Mouse (Mus musculus) hindbrain, embryonic 10.5 days (tissue): ENCODE results near the gene Etl4. TPM values are rescaled to one million over a fixed set of nuclear protein-coding genes. Genes with fewer than 3 reads are reported as not detected.
A peak's percentile ranks its signal among the peaks of the same experiment; 100 is the strongest.

Experiments
- DNase-seq: peaks from one replicate; pipeline ENCODE4 v3.0.0-alpha.2; 2017; ENCODE audit warnings: low spot score
- H3K27ac ChIP-seq: fragments of 300-500 bp; sonication (generic); 2 replicates; pipeline ENCODE4 v1.5.1; 2016; ENCODE audit warnings: mild to moderate bottlenecking, moderate library complexity
- H3K27me3 ChIP-seq: fragments of 300-500 bp; sonication (generic); 2 replicates; pipeline ENCODE4 v1.6.1; 2016; ENCODE audit warnings: mild to moderate bottlenecking; ENCODE audit not compliant: poor library complexity, insufficient read depth, severe bottlenecking
- H3K36me3 ChIP-seq: fragments of 300-500 bp; sonication (generic); 2 replicates; pipeline ENCODE4 v1.6.1; 2016; ENCODE audit warnings: mild to moderate bottlenecking, moderate library complexity
- H3K4me1 ChIP-seq: fragments of 300-500 bp; sonication (generic); replicated peaks from 2 replicates; pipeline ENCODE4 v1.6.1; 2016; ENCODE audit warnings: mild to moderate bottlenecking
- H3K4me3 ChIP-seq: fragments of 300-500 bp; sonication (generic); 2 replicates; pipeline ENCODE4 v1.5.1; 2016; ENCODE audit warnings: mild to moderate bottlenecking, moderate library complexity
- H3K9me3 ChIP-seq: fragments of 300-500 bp; sonication (generic); 2 replicates; pipeline ENCODE4 v1.6.1; 2016; ENCODE audit warnings: mild to moderate bottlenecking, moderate library complexity
- WGBS: fragments of 180-500 bp; shearing (Covaris S2); methylation state at CpG from one replicate; pipeline ENCODE4 v1.1.7; 2016; 5-methylcytosine and 5-hydroxymethylcytosine counted together
- polyA plus RNA-seq: library from polyadenylated mRNA; unstranded; fragments of >200 nt; fragmentation: Nextera tagmentation; extraction: Ambion mirVana; gene quantifications from 2 replicates; pipeline ENCODE4 v1.2.1, GENCODE M21; 2016

Gene Etl4
- polyA plus RNA-seq, 1 experiment from 2014 or later: 17.8 TPM

DNA sequence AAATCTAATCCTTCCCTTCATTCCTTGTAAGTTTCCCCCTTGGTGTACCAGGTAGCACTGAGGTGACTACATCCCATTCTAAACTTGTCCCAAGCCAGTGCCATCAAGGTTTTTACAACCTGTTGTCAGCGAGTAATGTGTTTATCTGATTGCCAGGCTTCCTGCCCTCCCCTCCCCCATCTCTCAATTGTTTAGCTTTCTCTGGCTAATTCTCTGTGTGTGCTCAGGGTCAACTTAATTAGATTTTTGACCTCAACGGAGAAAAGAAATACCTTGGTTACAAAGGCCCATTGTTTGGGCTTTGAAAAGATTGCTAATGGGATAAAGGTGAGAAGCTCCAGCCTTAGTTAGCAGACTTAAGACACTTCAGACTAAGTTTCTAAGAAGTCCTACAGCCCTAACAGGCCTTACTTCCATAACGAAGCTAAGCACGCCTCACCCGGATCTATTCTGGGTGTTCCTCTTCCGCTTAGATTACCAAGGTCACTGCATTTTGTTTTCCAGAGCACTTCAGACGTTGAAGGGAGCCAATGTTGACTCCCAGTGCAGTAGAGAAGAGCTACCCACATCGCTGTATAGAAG lies 586.7 kb downstream of the Etl4 start:
- DNase-seq: no peak
- Histone ChIP-seq H3K4me1 (peaks cover 6% of the 10 kb centered on the region; the same call in 1 of the 2 replicates), H3K36me3 (no peaks in the 10 kb centered on the region), H3K9me3 (peaks cover 13% of the 10 kb centered on the region), H3K27ac (no peak overlapping the region), H3K4me3 (no peak overlapping the region), H3K27me3 (no peaks in the 10 kb centered on the region)
- WGBS: 44% methylated on average over 8 of the region's 8 CpGs

- H3K36me3 ChIP-seq: no peaks in the 10 kb centered on the region
- DNase-seq: no peak
- peaks cover 11% of the 10 kb centered on the region; the same call in 1 of the 2 replicates for H3K4me1 ChIP-seq
- no peak overlapping the region for H3K4me3 ChIP-seq
- H3K9me3 ChIP-seq: no peaks in the 10 kb centered on the region
- H3K27me3 ChIP-seq: no peaks in the 10 kb centered on the region
- 55% methylated on average over 6 of the region's 6 CpGs for WGBS
- H3K27ac ChIP-seq: no peak overlapping the region
Measured at GRCm38 (mm10) chr2:20507832-20508723, 598.5 kb downstream of the Etl4 start.

DNA sequence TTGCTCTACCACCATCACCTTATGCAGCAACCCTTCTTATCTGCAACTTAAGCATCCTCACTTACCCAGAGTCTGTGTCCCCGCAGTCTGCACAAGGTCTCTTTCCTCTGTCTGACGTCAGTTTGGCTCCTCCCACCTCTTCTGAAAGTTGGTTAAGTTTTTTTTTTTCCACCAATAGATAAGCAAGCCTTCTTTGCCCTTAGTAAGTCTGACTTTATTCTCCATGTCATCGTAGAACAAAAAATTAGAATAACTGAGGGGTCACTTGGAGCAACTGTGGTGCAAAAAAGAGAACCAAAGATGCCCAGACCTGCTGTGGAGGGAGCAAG lies 599.1 kb downstream of the Etl4 start:
- WGBS: 77% methylated on average over 3 of the region's 3 CpGs
- no peak overlapping the region for H3K27ac ChIP-seq
- no peak overlapping the region for H3K4me3 ChIP-seq
- no peaks in the 10 kb centered on the region for H3K36me3 ChIP-seq
- no peaks in the 10 kb centered on the region for H3K27me3 ChIP-seq
- no peak for DNase-seq
- peaks cover 11% of the 10 kb centered on the region; the same call in 1 of the 2 replicates for H3K4me1 ChIP-seq
- no peaks in the 10 kb centered on the region for H3K9me3 ChIP-seq

- no peak for DNase-seq
- no peak overlapping the region for H3K27ac ChIP-seq
- no peaks in the 10 kb centered on the region for H3K27me3 ChIP-seq
- H3K4me1 ChIP-seq: peaks cover 11% of the 10 kb centered on the region; the same call in 1 of the 2 replicates
- WGBS: 73% methylated on average over 2 of the region's 2 CpGs
- H3K4me3 ChIP-seq: no peak overlapping the region
- H3K9me3 ChIP-seq: no peaks in the 10 kb centered on the region
- H3K36me3 ChIP-seq: no peaks in the 10 kb centered on the region
Measured at GRCm38 (mm10) chr2:20510061-20510460, 600.5 kb downstream of the Etl4 start.

GRCm38 (mm10) chr2:20516270-20516865 lies 606.8 kb downstream of the Etl4 start:
- Histone ChIP-seq H3K4me3 (no peak overlapping the region), H3K9me3 (no peaks in the 10 kb centered on the region), H3K27me3 (no peaks in the 10 kb centered on the region), H3K36me3 (no peaks in the 10 kb centered on the region), H3K27ac (no peak overlapping the region), H3K4me1 (peaks cover 16% of the 10 kb centered on the region)
- 92% methylated on average over 8 of the region's 8 CpGs for WGBS
- no peak for DNase-seq

GRCm38 (mm10) chr2:20517853-20518252 lies 608.3 kb downstream of the Etl4 start:
- no peaks in the 10 kb centered on the region for H3K9me3 ChIP-seq
- WGBS: 83% methylated on average over 2 of the region's 2 CpGs

GRCm38 (mm10) chr2:20518506-20518905 lies 608.9 kb downstream of the Etl4 start:
- H3K27ac ChIP-seq: no peak overlapping the region
- no peak for DNase-seq
- H3K4me1 ChIP-seq: peaks cover 28% of the 10 kb centered on the region
- H3K9me3 ChIP-seq: no peaks in the 10 kb centered on the region
- H3K4me3 ChIP-seq: no peak overlapping the region
- 70% methylated on average over 2 of the region's 2 CpGs for WGBS
- no peaks in the 10 kb centered on the region for H3K27me3 ChIP-seq
- no peaks in the 10 kb centered on the region for H3K36me3 ChIP-seq

More at GRCm38 (mm10) chr2:20517853-20518252, 608.3 kb downstream of the Etl4 start:
- Histone ChIP-seq H3K36me3 (no peaks in the 10 kb centered on the region), H3K4me3 (no peak overlapping the region), H3K27ac (no peak overlapping the region), H3K27me3 (no peaks in the 10 kb centered on the region), H3K4me1 (peaks cover 28% of the 10 kb centered on the region)
- DNase-seq: no peak

DNA sequence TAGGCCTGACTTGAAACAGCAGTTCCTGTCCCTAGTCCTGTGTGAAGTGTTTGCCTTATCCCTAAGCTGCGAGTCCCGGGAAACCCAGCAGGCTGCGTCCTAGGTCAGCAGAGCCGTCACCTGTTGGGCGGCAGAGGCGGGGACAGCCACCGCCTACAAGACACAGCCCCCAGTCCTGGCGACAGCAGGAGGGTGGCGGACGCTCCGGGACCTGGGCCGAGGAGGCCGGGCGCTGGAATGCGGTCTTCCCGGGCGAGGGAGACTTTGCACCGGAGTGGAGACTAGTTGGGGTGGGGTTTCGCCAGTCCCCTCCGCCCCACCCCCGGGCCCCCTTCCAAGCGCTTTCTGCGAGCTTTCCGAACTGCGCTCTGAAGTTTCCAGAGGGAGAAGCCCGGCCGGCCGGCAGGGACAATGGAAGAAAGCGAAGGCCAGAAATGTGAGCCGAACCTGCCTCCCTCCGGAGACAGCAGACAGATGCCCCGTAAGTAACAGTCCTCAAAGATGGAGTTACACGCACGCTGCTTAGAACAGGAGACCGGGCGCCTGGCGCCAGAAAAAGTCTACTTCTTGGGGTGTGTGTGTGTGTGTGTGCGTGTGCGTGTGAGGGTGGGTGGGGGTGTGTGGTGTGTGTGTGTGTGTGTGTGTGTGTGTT lies 610.0 kb downstream of the Etl4 start:
- H3K4me3 ChIP-seq: peak overlapping the region; percentile 65
- peaks cover 28% of the 10 kb centered on the region for H3K4me1 ChIP-seq
- peak; percentile 75 for DNase-seq
- H3K27ac ChIP-seq: peak overlapping the region; percentile 89
- H3K9me3 ChIP-seq: no peaks in the 10 kb centered on the region
- H3K36me3 ChIP-seq: no peaks in the 10 kb centered on the region
- under 1% methylated on average over 39 of the region's 39 CpGs for WGBS
- no peaks in the 10 kb centered on the region for H3K27me3 ChIP-seq

DNA sequence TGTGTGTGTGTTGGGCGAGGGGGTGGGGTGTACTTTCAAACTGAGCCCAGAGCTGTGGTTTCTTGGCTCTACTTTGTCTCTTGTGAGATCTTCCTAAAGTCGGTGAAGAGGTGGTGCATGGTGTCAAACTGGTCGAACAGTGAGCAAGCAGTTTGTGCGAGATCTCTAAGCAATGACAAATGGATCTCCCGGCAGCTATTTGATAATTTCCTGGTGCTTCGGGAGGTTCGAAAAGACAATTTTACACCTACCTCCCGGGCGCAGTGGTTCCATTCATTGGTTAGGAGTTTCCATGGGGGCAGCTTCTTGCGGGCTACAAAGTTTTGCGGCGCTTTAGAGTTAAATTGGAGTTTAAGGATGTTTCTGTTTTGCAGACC lies 610.5 kb downstream of the Etl4 start:
- H3K9me3 ChIP-seq: no peaks in the 10 kb centered on the region
- no peaks in the 10 kb centered on the region for H3K36me3 ChIP-seq
- H3K4me1 ChIP-seq: peaks cover 28% of the 10 kb centered on the region
- H3K27me3 ChIP-seq: no peaks in the 10 kb centered on the region
- H3K4me3 ChIP-seq: peak overlapping the region; percentile 65
- DNase-seq: no peak
- under 1% methylated on average over 12 of the region's 12 CpGs for WGBS
- peak overlapping the region; percentile 89 for H3K27ac ChIP-seq

DNA sequence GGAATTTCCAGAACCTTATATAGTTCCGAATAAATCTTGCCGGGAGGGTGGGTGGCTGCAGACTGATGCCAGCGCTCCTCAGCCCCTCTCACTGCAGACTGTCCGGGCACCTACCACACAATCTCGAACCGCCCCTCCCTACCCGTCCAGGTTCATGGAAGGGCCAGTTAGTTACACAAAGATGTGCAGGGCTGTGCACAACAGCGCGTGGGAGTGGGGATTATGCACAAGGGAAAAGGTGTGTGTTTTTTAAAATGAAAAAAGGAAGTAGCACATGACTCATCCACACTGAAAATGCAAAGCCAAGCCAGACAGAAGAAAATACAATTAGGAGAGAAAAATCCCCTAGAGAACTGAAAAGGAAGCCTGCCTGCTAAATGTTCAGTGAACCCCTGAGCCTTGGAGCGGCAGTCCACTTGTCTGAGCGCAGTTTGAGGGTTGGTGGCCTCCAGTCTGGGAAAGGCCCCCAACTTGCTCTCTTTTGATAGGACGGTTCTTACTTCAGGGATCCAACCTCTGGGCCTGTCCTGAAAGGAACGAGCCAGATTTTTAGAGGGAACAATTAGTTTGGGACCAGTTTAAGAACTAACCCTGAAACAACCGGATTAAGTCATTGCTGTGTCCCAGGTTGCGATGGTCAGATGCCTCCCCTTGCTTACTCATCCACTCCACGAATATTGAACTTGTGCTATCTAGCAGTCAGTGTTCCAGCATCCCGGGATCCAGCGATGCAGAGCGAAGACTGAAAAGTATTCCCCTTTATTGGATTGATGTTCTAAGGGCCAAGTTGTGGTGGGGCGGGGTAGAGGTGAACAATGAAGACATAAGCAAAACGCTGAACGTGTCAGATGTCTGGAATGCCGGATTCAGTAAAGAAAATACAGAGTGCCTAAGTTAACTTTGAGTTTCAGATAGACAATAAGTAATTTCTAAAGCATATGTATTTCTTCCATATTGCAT lies 611.3 kb downstream of the Etl4 start:
- peak overlapping the region; percentile 89 for H3K27ac ChIP-seq
- WGBS: 31% methylated on average over 23 of the region's 23 CpGs
- H3K4me3 ChIP-seq: peak overlapping the region; percentile 65

GRCm38 (mm10) chr2:20521686-20522285 lies 612.2 kb downstream of the Etl4 start:
- Histone ChIP-seq H3K4me1 (peaks cover 35% of the 10 kb centered on the region), H3K9me3 (no peaks in the 10 kb centered on the region), H3K4me3 (peak overlapping the region; percentile 65; the same call in 1 of the 2 replicates), H3K27me3 (no peaks in the 10 kb centered on the region), H3K27ac (no peak overlapping the region), H3K36me3 (no peaks in the 10 kb centered on the region)
- 48% methylated on average over 11 of the region's 11 CpGs for WGBS
- DNase-seq: no peak

More for the DNA sequence above, 611.3 kb downstream of the Etl4 start:
- no peaks in the 10 kb centered on the region for H3K36me3 ChIP-seq
- no peaks in the 10 kb centered on the region for H3K27me3 ChIP-seq
- no peaks in the 10 kb centered on the region for H3K9me3 ChIP-seq
- peak; percentile 21 for DNase-seq
- H3K4me1 ChIP-seq: peaks cover 29% of the 10 kb centered on the region
